Mouse (Mus musculus) lung, embryonic 14.5 days (tissue): Measurements from ENCODE around the gene Ttc41. TPM values are rescaled to one million over a fixed set of nuclear protein-coding genes. Genes with fewer than 3 reads are reported as not detected.
"Not testable (repeated sequence)": the region's sequence is repeated elsewhere in the genome, so short reads cannot be mapped to it uniquely, and the experiment has no call there.

Experiments
- ATAC-seq: fragments of 200-750 bp; cut with Nextera tagmentation; 2 replicates; pipeline ENCODE4 v1.8.0; 2017; ENCODE audit warnings: mild to moderate bottlenecking, moderate TSS enrichment, moderate library complexity; ENCODE audit not compliant: insufficient read depth
- DNase-seq: peaks from one replicate; pipeline ENCODE4 v3.0.0-alpha.2; 2015
- H3K27ac ChIP-seq: fragments of 300-500 bp; sonication (generic); 2 replicates; pipeline ENCODE4 v1.5.1; 2014; ENCODE audit warnings: low read depth, mild to moderate bottlenecking, moderate library complexity
- H3K27me3 ChIP-seq: fragments of 300-500 bp; sonication (generic); 2 replicates; pipeline ENCODE4 v1.6.1; 2014; ENCODE audit warnings: low read length, control low read depth; ENCODE audit not compliant: insufficient read depth
- H3K36me3 ChIP-seq: fragments of 300-500 bp; sonication (generic); 2 replicates; pipeline ENCODE4 v1.6.1; 2014; ENCODE audit warnings: control low read depth; ENCODE audit not compliant: insufficient read depth
- H3K4me1 ChIP-seq: fragments of 300-500 bp; sonication (generic); 2 replicates; pipeline ENCODE4 v1.6.1; 2014; ENCODE audit warnings: antibody characterized with exemption, control low read depth; ENCODE audit not compliant: insufficient read depth
- H3K4me2 ChIP-seq: fragments of 300-500 bp; sonication (generic); 2 replicates; pipeline ENCODE4 v1.6.1; 2014; ENCODE audit warnings: mild to moderate bottlenecking
- H3K4me3 ChIP-seq: fragments of 300-500 bp; sonication (generic); 2 replicates; pipeline ENCODE4 v1.5.1; 2014; ENCODE audit warnings: low read depth, low read length
- H3K9ac ChIP-seq: fragments of 300-500 bp; sonication (generic); 2 replicates; pipeline ENCODE4 v1.6.1; 2014
- H3K9me3 ChIP-seq: fragments of 300-500 bp; sonication (generic); 2 replicates; pipeline ENCODE4 v1.6.1; 2016; ENCODE audit warnings: low read depth, low read length, control low read depth
- CTCF ChIP-seq: IDR thresholded peaks from 2 replicates; pipeline ENCODE4 v1.5.1; 2016; ENCODE audit warnings: antibody characterized with exemption, low read depth
- WGBS: fragments of 180-500 bp; shearing (Covaris S2); extraction: QIAGEN DNeasy Blood & Tissue Kit; methylation state at CpG from one replicate; pipeline ENCODE4 v1.1.7; 2014; 5-methylcytosine and 5-hydroxymethylcytosine counted together
- polyA plus RNA-seq: library from polyadenylated mRNA; unstranded; fragments of >200 nt; fragmentation: Nextera tagmentation; extraction: Ambion mirVana; gene quantifications from 2 replicates; pipeline ENCODE4 v1.2.1, GENCODE M21; 2014

The Ttc41 gene
- polyA plus RNA-seq, result 1.3 and 2.0 TPM in 2 replicates

DNA sequence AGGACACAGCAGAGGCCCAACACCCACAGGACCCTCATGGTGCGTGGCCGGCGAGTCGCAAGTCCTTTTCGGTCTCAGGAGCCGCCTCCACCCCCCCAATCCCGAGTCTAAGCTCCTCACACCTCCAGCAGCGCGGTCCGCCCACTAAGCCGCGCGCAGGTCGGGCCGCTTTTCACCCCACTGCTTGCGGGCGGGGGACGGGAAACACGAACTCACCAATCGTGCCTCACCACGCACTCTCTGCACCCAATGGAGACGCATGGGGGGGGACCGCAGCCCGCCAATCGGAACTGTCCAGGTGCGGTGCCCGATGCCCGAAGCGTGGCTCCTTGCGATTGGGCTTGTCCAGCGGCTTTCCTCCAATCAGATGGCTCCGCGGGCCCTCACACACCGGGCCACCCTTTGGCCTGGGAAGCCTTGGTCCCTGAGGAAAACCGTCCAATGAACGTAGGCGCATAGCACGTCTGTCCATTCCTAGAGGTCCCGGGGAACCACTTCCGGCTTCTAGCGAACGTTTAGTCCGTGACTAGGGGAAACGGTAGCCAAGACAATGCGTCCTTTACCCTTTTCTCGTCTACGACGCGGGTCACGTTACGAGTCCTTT lies at the start of gene Ttc41, which contains the start of gene Hsp90b1:
TSS of gene Ttc41 (plus strand) at position 494 of the 604 bp plus-strand sequence.
TSS of gene Hsp90b1 (minus strand) at position 192 of the 604 bp plus-strand sequence.
- H3K9ac ChIP-seq, result peak within 1 kb of the TSS; percentile 97
- H3K4me3 ChIP-seq, result peak within 1 kb of the TSS; percentile 94
- no peaks in the 10 kb centered on the region for H3K9me3 ChIP-seq
- H3K36me3 ChIP-seq, result peaks cover 35% of the 10 kb centered on the region
- peaks cover 24% of the 10 kb centered on the region; the same call in 1 of the 2 replicates for H3K4me1 ChIP-seq
- TF ChIP-seq CTCF, result no peak
- WGBS, result under 1% methylated on average over 51 of the region's 51 CpGs
- peak within 1 kb of the TSS; percentile 89 for H3K4me2 ChIP-seq
- peak; percentile 98 for ATAC-seq
- DNase-seq, result peak; percentile 99
- H3K27me3 ChIP-seq, result no peaks in the 10 kb centered on the region
- H3K27ac ChIP-seq, result peak within 1 kb of the TSS; percentile 96

DNA sequence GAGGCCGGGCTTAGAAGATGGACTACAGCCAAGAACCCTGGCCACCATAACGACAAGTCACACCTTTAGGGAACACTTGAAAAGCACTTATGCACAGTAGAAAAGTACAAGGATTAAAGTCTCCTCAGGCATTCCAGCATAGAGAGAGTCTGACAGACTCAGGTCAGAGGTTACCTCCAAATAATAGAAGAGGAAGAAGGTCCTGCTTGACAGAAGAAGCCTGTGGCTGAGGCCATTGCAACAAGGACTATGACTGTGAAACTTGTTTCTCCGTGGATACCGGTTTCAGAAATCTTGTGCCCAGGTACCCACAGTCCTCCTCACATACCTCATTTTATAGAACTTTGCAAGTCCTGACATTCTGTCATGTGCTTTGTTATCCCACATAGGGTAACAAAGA lies 35.1 kb upstream of the Ttc41 start:
- not testable (repeated sequence) for H3K27me3 ChIP-seq, H3K4me1 ChIP-seq, ATAC-seq, H3K9me3 ChIP-seq, H3K27ac ChIP-seq, H3K9ac ChIP-seq, H3K36me3 ChIP-seq, DNase-seq, H3K4me2 ChIP-seq, H3K4me3 ChIP-seq
- WGBS, result 73% methylated on average over 4 of the region's 4 CpGs

DNA sequence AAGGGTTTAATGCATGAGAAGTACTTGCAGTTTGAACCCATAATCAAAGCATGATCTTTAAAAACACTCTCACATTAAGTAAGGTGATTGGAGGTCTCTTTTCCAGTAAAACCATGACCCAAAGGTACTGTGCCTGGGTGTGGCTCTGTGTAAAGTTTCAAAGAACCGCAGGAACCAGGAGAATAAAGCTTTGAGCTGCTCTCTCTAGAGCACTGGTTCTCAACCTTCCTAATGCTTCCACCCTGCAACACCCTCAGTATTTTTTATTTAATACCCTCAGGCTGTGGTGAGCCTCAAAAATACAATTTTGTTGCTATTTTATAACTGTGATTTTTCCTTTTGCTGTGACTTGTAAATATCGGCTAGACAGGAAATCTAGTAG lies 20.8 kb upstream of the Ttc41 start:
- peak overlapping the region; percentile 70 for H3K4me2 ChIP-seq
- not testable (repeated sequence) for H3K9ac ChIP-seq, DNase-seq, H3K4me1 ChIP-seq, H3K27ac ChIP-seq, H3K9me3 ChIP-seq, H3K27me3 ChIP-seq, H3K36me3 ChIP-seq
- ATAC-seq, result peak; percentile 51
- peak overlapping the region; percentile 63 for H3K4me3 ChIP-seq
- 26% methylated on average over 2 of the region's 2 CpGs for WGBS

DNA sequence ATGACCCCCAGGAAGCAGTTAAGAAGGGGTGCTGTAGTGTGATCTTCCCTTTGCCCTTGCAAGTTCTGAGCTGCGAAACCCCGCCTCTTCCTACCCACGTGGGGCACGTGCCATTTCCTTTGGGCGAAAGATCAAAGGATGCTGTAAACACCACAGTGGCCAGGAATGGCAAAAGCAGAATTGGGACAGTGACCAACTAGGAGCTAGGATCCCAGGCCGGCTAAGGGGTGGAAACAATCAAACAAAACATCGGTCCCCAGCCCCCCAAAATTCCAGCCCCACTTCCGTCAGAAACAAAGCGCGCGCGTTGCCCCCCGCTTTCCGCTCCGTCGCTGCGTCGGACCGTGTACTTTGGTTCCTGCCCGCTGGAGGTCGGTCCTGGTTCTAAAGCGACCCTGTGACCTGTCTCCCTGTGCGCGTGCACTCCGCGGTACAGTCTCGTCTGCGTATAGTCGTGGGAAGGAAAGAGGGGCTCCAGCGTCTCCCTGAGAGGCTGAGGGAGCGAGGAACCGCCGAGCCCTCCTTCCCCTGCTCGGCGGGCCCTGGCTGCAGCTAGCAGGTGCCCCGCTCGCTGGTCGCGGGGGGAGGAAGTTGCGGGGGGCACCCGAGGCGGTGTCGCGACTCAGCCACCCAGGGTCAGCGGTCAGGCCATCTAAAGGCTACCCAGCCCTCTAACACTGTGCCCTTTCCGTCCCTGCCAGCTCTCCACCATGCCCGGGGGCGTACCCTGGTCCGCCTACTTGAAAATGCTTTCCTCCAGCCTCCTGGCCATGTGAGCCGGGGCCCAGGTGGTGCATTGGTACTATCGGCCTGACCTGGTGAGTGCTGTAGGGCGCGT lies 20.2 kb upstream of the Ttc41 start:
- DNase-seq (peak; percentile 88), ATAC-seq (peak; percentile 90)
- H3K36me3 ChIP-seq, H3K4me1 ChIP-seq, H3K27me3 ChIP-seq, H3K9me3 ChIP-seq: not testable (repeated sequence)
- Histone ChIP-seq H3K27ac (peak overlapping the region; percentile 75), H3K9ac (peak overlapping the region; percentile 79), H3K4me2 (peak overlapping the region; percentile 70), H3K4me3 (peak overlapping the region; percentile 63)
- WGBS, result under 1% methylated on average over 53 of the region's 53 CpGs

DNA sequence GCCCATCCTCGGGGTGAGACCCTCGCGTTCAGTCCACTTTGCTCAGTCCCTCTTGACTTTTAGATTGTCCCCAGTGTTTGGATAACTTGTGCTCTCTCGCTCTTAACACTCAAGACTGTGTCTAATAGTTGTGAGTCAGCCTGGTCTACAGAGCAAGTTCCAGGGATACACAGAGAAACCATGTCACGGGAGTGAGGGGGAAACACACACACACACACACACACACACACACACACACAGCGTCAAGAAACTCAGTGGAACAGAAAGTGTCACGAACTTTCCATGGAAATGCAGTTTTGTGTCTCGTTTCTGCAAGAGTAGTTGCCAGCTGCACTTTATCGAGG lies 19.6 kb upstream of the Ttc41 start:
- DNase-seq, result peak; percentile 1
- H3K4me2 ChIP-seq, result peak overlapping the region; percentile 70
- H3K9me3 ChIP-seq, H3K27me3 ChIP-seq, ATAC-seq, H3K4me1 ChIP-seq, H3K27ac ChIP-seq: not testable (repeated sequence)
- 17% methylated on average over 9 of the region's 9 CpGs for WGBS
- H3K4me3 ChIP-seq, result peak overlapping the region; percentile 63
- peak overlapping the region; percentile 79 for H3K9ac ChIP-seq
- peaks cover 15% of the 10 kb centered on the region for H3K36me3 ChIP-seq

DNA sequence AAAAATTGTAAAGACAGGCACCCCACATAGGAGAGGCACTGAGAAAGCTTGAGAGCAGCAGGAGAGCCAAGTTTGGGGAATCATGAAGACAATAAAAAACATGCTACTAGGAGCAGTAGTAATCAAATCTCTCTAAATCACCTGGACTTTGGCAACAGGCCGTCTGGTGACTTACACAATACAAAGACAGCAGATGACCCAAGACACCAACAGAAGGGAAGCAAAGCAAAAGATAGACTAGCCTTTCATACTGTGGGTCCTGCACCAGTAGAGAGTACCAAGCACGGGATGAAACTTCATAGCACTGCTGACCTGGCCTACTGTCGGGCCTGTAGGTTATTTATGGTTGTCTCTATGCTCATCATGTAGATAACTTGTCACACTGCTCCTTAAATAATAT lies 5.4 kb upstream of the Ttc41 start:
- ATAC-seq (no peak), DNase-seq (no peak)
- no peaks in the 10 kb centered on the region for H3K9me3 ChIP-seq
- H3K36me3 ChIP-seq, result peaks cover 77% of the 10 kb centered on the region
- H3K27me3 ChIP-seq, result no peaks in the 10 kb centered on the region
- H3K27ac ChIP-seq, result no peak overlapping the region
- 53% methylated on average over 3 of the region's 3 CpGs for WGBS
- TF ChIP-seq CTCF, result no peak
- H3K4me1 ChIP-seq, result peaks cover 28% of the 10 kb centered on the region; the same call in 1 of the 2 replicates
- H3K9ac ChIP-seq, result no peak overlapping the region
- H3K4me3 ChIP-seq, result no peak overlapping the region
- peak overlapping the region; percentile 25 for H3K4me2 ChIP-seq

DNA sequence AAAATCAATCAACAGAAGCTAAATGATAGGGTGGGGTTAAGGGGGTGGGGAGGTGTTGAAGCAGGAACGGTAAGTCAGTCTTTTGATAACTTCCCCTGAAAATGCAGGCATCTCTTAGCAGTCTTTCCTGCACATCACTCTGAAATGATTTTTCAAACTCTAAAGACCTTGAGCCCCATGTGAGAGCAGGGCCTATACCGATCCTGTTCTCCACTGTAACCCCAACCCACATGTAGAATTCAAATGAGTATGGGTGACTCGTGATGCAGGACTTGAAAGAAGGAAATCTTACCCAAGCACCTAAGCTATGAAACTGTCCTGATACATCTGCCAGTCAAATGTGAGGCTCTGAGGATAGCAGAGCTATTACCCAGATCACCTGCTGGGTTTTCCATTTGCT lies 4.6 kb upstream of the Ttc41 start:
- peak overlapping the region; percentile 10; the same call in 1 of the 2 replicates for H3K4me3 ChIP-seq
- no peaks in the 10 kb centered on the region for H3K27me3 ChIP-seq
- 48% methylated on average over 3 of the region's 3 CpGs for WGBS
- no peak overlapping the region for H3K27ac ChIP-seq
- peaks cover 28% of the 10 kb centered on the region; the same call in 1 of the 2 replicates for H3K4me1 ChIP-seq
- ATAC-seq (no peak), DNase-seq (no peak)
- H3K4me2 ChIP-seq, result peak overlapping the region; percentile 25
- no peak for TF ChIP-seq CTCF
- H3K9ac ChIP-seq, result peak overlapping the region; percentile 17; the same call in 1 of the 2 replicates
- peaks cover 70% of the 10 kb centered on the region for H3K36me3 ChIP-seq
- H3K9me3 ChIP-seq, result no peaks in the 10 kb centered on the region
